Mouse (Mus musculus): ENCODE data around the gene Lamtor1.

DNA sequence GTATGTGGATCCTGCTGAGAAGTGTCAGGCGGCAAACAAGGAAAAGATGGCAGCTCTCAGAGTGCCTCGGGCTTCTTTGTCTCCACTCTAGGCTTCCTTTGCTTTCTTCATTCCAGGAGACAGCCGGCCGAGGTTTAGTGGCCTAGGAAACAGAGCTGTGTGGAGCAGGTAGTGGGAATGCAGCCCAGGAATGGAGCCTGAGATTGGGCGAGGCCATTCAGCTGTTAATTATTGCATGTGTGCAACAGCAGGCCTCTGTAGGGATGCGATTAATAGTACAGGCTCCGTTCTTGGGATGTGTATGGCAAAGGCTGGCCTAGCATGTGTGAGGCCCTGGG, 36.6 kb upstream of the Lamtor1 start:
- no peak for TF ChIP-seq ZC3H11A (IDR thresholded peaks at IDR 0.05; ENCODE audit: borderline replicate concordance, low read depth, low read length)
- TF ChIP-seq HCFC1 (IDR thresholded peaks at IDR 0.05; ENCODE audit: borderline replicate concordance, insufficient read depth, low read length), result no peak
- TF ChIP-seq CHD2 (IDR thresholded peaks at IDR 0.05; ENCODE audit: low read depth, low read length), result no peak
- no peak for TF ChIP-seq ZNF384 (IDR thresholded peaks at IDR 0.05; ENCODE audit: low read depth, low read length)
- TF ChIP-seq MAFK (IDR thresholded peaks at IDR 0.05; ENCODE audit: insufficient read depth, low read depth, low read length), result no peak
